Mouse (Mus musculus) lung, postnatal 4 days (tissue): ENCODE data around the gene Gm5935.
"Not testable (repeated sequence)": the region's sequence is repeated elsewhere in the genome, so short reads cannot be mapped to it uniquely, and the experiment has no call there.

ENCODE experiments used
- DNase-seq, 2 experiments: peaks; one replicate each; pipeline ENCODE4 v3.0.0; 2021

The Gm5935 gene

GRCm38 (mm10) chrX:24775064-24775463 lies at the start of gene Gm5935:
Gene Gm5935, minus strand, starts transcription at chrX:24775164.
- not testable (repeated sequence) for DNase-seq
